Mouse (Mus musculus) midbrain, embryonic 13.5 days (tissue): ENCODE results near the gene Pde4d. TPM values are rescaled to one million over a fixed set of nuclear protein-coding genes. Genes with fewer than 3 reads are reported as not detected.

Experiments used
- ATAC-seq: fragments of 200-750 bp; cut with Nextera tagmentation; 2 replicates; pipeline ENCODE4 v1.8.0; 2017; ENCODE audit warnings: mild to moderate bottlenecking, moderate TSS enrichment, moderate library complexity
- H3K27ac ChIP-seq: fragments of 300-500 bp; sonication (generic); 2 replicates; pipeline ENCODE4 v1.5.1; 2015; ENCODE audit warnings: inconsistent platforms, mild to moderate bottlenecking, moderate library complexity
- H3K27me3 ChIP-seq: fragments of 300-500 bp; sonication (generic); 2 replicates; pipeline ENCODE4 v1.6.1; 2015; ENCODE audit warnings: mild to moderate bottlenecking, inconsistent platforms
- H3K36me3 ChIP-seq: fragments of 300-500 bp; sonication (generic); 2 replicates; pipeline ENCODE4 v1.6.1; 2015; ENCODE audit warnings: mild to moderate bottlenecking, inconsistent platforms
- H3K4me1 ChIP-seq: fragments of 300-500 bp; sonication (generic); replicated peaks from 2 replicates; pipeline ENCODE4 v1.6.1; 2015; ENCODE audit warnings: inconsistent platforms
- H3K4me2 ChIP-seq: fragments of 300-500 bp; sonication (generic); replicated peaks from 2 replicates; pipeline ENCODE4 v1.6.1; 2015; ENCODE audit warnings: moderate library complexity, mild to moderate bottlenecking, inconsistent platforms
- H3K4me3 ChIP-seq: fragments of 300-500 bp; sonication (generic); replicated peaks from 2 replicates; pipeline ENCODE4 v1.5.1; 2015; ENCODE audit warnings: mild to moderate bottlenecking, inconsistent platforms
- H3K9ac ChIP-seq: fragments of 300-500 bp; sonication (generic); replicated peaks from 2 replicates; pipeline ENCODE4 v1.6.1; 2015; ENCODE audit warnings: mild to moderate bottlenecking, inconsistent platforms
- H3K9me3 ChIP-seq: fragments of 300-500 bp; sonication (generic); 2 replicates; pipeline ENCODE4 v1.6.1; 2016; ENCODE audit warnings: mild to moderate bottlenecking, inconsistent platforms
- WGBS: fragments of 180-500 bp; shearing (Covaris S2); methylation state at CpG from one replicate; pipeline ENCODE4 v1.1.7; 2015; 5-methylcytosine and 5-hydroxymethylcytosine counted together
- polyA plus RNA-seq: library from polyadenylated mRNA; unstranded; fragments of >200 nt; fragmentation: Nextera tagmentation; extraction: Ambion mirVana; gene quantifications from 2 replicates; pipeline ENCODE4 v1.2.1, GENCODE M21; 2015

Gene Pde4d
- polyA plus RNA-seq, 1 experiment from 2014 or later: 19.7 TPM

DNA sequence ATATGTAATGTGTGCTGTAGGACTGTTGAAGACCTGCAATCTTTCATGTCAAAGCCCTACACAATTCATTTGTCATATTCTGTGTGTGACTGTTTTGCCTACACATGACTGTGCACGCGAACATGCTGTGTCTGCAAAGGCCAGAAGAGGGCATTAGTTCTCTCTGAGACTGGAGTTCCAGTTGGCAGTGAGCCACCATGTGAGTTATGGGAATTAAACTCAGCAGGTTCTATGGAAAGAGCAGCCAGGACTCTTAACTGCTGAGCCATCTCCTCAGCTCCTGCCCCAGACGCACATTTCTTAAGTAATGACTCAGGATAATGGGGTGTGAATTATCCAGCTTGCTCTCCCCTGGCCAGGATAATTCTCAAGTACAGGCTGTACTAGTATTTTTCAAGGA is 363.2 kb downstream of the Pde4d start:
- 50% methylated on average over 3 of the region's 3 CpGs for WGBS
- Histone ChIP-seq H3K4me3 (no peak overlapping the region), H3K27me3 (no peaks in the 10 kb centered on the region), H3K4me2 (no peak overlapping the region), H3K9ac (no peak overlapping the region), H3K9me3 (no peaks in the 10 kb centered on the region), H3K27ac (no peak overlapping the region), H3K36me3 (no peaks in the 10 kb centered on the region), H3K4me1 (no peaks in the 10 kb centered on the region)
- no peak for ATAC-seq

DNA sequence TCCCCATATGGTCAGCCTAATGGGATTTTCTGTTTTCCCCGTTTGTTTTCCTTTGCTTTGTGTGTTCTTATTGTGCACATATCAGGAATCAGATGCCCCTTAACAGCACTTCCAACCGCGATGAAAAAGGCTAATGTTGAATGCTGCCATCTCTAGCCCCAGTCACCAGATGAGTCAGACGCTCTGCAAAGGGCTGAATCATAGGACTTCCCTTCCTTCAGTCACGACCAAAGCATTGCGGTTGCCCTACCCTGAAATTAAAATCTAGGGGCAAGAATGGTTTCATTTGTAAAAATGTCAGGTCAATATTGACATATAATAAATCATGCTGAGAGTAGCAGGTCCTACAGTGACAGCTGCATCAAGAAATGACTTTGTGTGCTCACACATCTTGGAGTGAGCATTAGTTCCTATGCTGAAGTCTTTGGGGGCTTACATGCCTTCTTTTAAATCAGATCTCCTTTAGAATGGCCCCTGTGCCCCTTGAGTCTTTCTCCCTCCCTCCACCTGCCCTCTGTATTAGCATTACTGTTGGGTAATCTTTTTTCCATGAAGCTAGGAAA is 370.2 kb downstream of the Pde4d start:
- no peak for ATAC-seq

GRCm38 (mm10) chr13:108820487-108820886 is 370.7 kb downstream of the Pde4d start:
- Histone ChIP-seq H3K9me3 (no peaks in the 10 kb centered on the region), H3K27ac (no peak overlapping the region), H3K4me1 (no peaks in the 10 kb centered on the region), H3K4me3 (no peak overlapping the region), H3K36me3 (no peaks in the 10 kb centered on the region), H3K9ac (no peak overlapping the region), H3K27me3 (no peaks in the 10 kb centered on the region), H3K4me2 (no peak overlapping the region)
- no peak for ATAC-seq
- WGBS: 91% methylated on average over 2 of the region's 2 CpGs

More for the DNA sequence above, 370.2 kb downstream of the Pde4d start:
- no peak overlapping the region for H3K27ac ChIP-seq
- H3K9me3 ChIP-seq: no peaks in the 10 kb centered on the region
- no peak overlapping the region for H3K9ac ChIP-seq
- H3K4me3 ChIP-seq: no peak overlapping the region
- no peak overlapping the region for H3K4me2 ChIP-seq
- WGBS: 80% methylated on average over 6 of the region's 6 CpGs
- H3K27me3 ChIP-seq: no peaks in the 10 kb centered on the region
- H3K4me1 ChIP-seq: no peaks in the 10 kb centered on the region
- H3K36me3 ChIP-seq: no peaks in the 10 kb centered on the region

DNA sequence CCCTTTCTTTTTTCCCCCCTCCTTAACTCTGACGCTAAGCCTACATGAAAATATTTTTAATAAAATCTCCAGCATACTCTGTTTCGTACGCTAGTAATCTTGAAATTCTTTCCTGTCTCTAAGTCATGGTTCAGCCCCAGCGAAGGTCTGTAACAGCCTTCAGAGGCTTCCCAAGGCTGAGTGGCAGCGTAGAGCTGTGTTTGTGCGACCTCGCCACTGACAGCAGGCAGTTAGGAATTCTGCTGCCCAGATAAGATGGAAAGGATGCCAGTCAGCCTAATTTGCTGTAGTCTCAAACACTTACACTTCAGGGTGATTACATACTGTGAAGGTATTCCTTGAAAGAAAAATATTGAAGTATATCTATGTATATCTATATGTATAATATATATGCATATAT is 371.5 kb downstream of the Pde4d start:
- ATAC-seq: no peak
- H3K9ac ChIP-seq: no peak overlapping the region
- no peak overlapping the region for H3K4me3 ChIP-seq
- H3K27me3 ChIP-seq: no peaks in the 10 kb centered on the region
- no peaks in the 10 kb centered on the region for H3K36me3 ChIP-seq
- WGBS: 87% methylated on average over 7 of the region's 7 CpGs
- H3K4me2 ChIP-seq: no peak overlapping the region
- H3K27ac ChIP-seq: no peak overlapping the region
- no peaks in the 10 kb centered on the region for H3K4me1 ChIP-seq
- no peaks in the 10 kb centered on the region for H3K9me3 ChIP-seq

- no peak overlapping the region for H3K27ac ChIP-seq
- no peak overlapping the region for H3K4me2 ChIP-seq
- no peaks in the 10 kb centered on the region for H3K4me1 ChIP-seq
- no peaks in the 10 kb centered on the region for H3K36me3 ChIP-seq
- H3K9me3 ChIP-seq: no peaks in the 10 kb centered on the region
- no peak for ATAC-seq
- WGBS: 95% methylated on average over 8 of the region's 8 CpGs
- no peak overlapping the region for H3K9ac ChIP-seq
- no peak overlapping the region for H3K4me3 ChIP-seq
- H3K27me3 ChIP-seq: no peaks in the 10 kb centered on the region
These were observed 375.0 kb downstream of the Pde4d start for GRCm38 (mm10) chr13:108824638-108825310.

GRCm38 (mm10) chr13:108825501-108825900 is 375.8 kb downstream of the Pde4d start:
- no peak overlapping the region for H3K27ac ChIP-seq
- no peak for ATAC-seq

GRCm38 (mm10) chr13:108834197-108834596 is 384.4 kb downstream of the Pde4d start:
- no peak overlapping the region for H3K9ac ChIP-seq
- no peak for ATAC-seq
- H3K27me3 ChIP-seq: no peaks in the 10 kb centered on the region
- no peaks in the 10 kb centered on the region for H3K36me3 ChIP-seq
- no peak overlapping the region for H3K4me3 ChIP-seq
- no peak overlapping the region for H3K27ac ChIP-seq
- no peak overlapping the region for H3K4me2 ChIP-seq
- 96% methylated on average over 1 of the region's 1 CpGs for WGBS
- H3K4me1 ChIP-seq: no peaks in the 10 kb centered on the region
- H3K9me3 ChIP-seq: no peaks in the 10 kb centered on the region

More at GRCm38 (mm10) chr13:108825501-108825900, 375.8 kb downstream of the Pde4d start:
- no peaks in the 10 kb centered on the region for H3K9me3 ChIP-seq
- H3K27me3 ChIP-seq: no peaks in the 10 kb centered on the region
- H3K9ac ChIP-seq: no peak overlapping the region
- no peak overlapping the region for H3K4me3 ChIP-seq
- no peak overlapping the region for H3K4me2 ChIP-seq
- H3K36me3 ChIP-seq: no peaks in the 10 kb centered on the region
- H3K4me1 ChIP-seq: no peaks in the 10 kb centered on the region
- 94% methylated on average over 6 of the region's 6 CpGs for WGBS

DNA sequence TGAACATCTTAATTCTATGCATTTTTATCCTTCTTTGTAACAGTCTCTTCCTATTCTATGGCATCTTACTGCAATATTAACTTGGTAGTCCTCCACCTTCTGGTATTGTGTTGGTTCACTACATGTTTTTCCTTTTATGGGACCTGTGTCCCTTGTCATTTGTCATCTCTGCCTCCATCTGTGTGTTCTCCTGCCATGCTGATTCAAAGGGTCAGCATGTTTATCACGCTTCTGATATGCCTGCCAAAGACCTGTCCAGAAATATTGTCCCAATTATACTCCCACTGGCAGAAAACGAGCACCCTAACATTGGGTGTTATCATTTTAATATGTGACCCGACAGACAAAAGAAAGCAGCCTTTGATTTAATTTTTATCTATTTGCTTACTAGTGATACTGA is 386.6 kb downstream of the Pde4d start:
- Histone ChIP-seq H3K4me2 (no peak overlapping the region), H3K4me3 (no peak overlapping the region), H3K9me3 (no peaks in the 10 kb centered on the region), H3K4me1 (no peaks in the 10 kb centered on the region), H3K27ac (no peak overlapping the region), H3K27me3 (no peaks in the 10 kb centered on the region), H3K36me3 (no peaks in the 10 kb centered on the region), H3K9ac (no peak overlapping the region)
- WGBS: 81% methylated on average over 3 of the region's 3 CpGs
- ATAC-seq: no peak

- 45% methylated on average over 7 of the region's 7 CpGs for WGBS
- Histone ChIP-seq H3K36me3 (no peaks in the 10 kb centered on the region), H3K9ac (no peak overlapping the region)
These were observed 389.4 kb downstream of the Pde4d start for GRCm38 (mm10) chr13:108839142-108839541.

DNA sequence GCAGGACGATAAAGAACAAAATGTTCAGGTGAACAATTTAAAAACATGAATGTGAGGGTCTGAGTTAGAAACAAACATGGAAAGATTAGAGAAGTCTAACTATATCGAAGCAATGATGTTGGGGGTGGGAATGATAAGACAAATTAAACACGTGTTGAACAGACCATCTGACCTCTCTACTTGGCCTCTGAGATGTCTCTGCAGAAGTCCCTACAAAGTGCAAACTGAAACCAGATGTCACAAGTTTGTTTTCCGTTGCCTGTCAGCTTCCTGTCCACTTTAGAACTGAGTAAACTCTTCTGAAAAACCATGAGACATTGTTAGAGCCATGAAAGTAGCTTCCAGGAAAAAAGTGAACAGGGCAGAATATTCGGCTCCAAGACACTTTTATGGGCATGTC is 404.3 kb downstream of the Pde4d start:
- no peaks in the 10 kb centered on the region for H3K4me1 ChIP-seq
- H3K27ac ChIP-seq: no peak overlapping the region
- ATAC-seq: no peak
- H3K27me3 ChIP-seq: no peaks in the 10 kb centered on the region
- 80% methylated on average over 5 of the region's 5 CpGs for WGBS
- H3K36me3 ChIP-seq: no peaks in the 10 kb centered on the region
- H3K9me3 ChIP-seq: no peaks in the 10 kb centered on the region
- H3K4me3 ChIP-seq: no peak overlapping the region
- H3K9ac ChIP-seq: no peak overlapping the region
- no peak overlapping the region for H3K4me2 ChIP-seq

More at GRCm38 (mm10) chr13:108839142-108839541, 389.4 kb downstream of the Pde4d start:
- no peaks in the 10 kb centered on the region for H3K4me1 ChIP-seq
- no peaks in the 10 kb centered on the region for H3K9me3 ChIP-seq
- no peak for ATAC-seq
- H3K4me3 ChIP-seq: no peak overlapping the region
- no peaks in the 10 kb centered on the region for H3K27me3 ChIP-seq
- H3K27ac ChIP-seq: no peak overlapping the region
- no peak overlapping the region for H3K4me2 ChIP-seq

DNA sequence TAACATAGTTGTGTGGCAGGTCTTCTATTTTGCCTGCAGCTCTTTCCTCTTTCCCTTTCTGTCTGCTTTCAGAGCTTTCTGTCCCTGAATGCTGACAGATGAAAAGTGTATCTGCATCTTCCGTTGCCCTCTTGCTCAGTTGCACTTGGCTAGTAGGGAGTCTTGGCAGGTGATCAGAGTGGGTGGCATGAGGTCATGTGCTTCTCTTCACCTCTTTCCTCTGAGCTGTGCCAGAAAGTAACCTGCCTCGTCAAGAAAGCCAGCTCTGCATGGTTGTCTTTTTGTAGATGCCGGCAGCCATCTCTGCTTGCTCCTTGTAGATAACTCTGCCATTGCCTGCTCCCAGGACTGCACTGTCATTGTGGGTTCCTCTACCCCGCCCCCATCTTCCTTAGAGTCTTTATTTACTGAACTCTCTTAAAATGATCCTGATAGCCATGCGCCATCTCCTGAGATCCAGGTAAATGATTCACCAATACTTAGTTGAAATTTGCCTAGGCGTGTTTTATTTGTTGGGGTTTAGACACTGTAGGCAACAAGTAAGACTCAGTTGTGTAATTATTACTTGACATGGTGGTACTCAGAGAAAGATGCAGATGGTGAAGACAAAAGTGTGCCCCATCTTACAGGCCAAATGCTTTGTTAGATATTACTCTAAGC is 407.2 kb downstream of the Pde4d start:
- H3K4me3 ChIP-seq: no peak overlapping the region
- H3K27me3 ChIP-seq: no peaks in the 10 kb centered on the region
- 89% methylated on average over 6 of the region's 6 CpGs for WGBS
- no peaks in the 10 kb centered on the region for H3K36me3 ChIP-seq
- ATAC-seq: no peak
- H3K9me3 ChIP-seq: no peaks in the 10 kb centered on the region
- no peak overlapping the region for H3K27ac ChIP-seq
- H3K9ac ChIP-seq: no peak overlapping the region
- H3K4me1 ChIP-seq: no peaks in the 10 kb centered on the region
- H3K4me2 ChIP-seq: no peak overlapping the region

DNA sequence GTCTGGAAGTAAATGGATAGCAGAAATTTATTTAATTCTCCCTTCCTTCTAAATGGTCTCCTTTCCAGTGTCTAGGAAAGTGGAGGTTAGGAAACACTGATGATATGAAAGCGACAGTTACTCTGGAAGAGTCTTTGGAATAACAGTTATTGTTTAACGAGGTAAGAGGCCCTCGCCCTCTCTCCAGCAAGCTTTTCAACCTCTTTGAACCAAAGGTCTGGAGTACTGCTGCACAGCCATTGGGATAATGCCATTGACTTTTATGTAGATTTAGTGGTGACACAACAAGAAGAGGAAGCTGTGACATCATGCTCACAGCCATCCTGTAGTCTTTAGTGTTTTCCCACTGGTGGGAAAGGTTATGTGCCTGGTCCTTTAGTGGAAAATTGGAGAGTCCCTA is 409.6 kb downstream of the Pde4d start:
- no peak for ATAC-seq
- H3K27me3 ChIP-seq: no peaks in the 10 kb centered on the region
- H3K9me3 ChIP-seq: no peaks in the 10 kb centered on the region
- 92% methylated on average over 3 of the region's 3 CpGs for WGBS
- H3K4me2 ChIP-seq: no peak overlapping the region
- H3K27ac ChIP-seq: no peak overlapping the region
- H3K4me1 ChIP-seq: no peaks in the 10 kb centered on the region
- no peak overlapping the region for H3K9ac ChIP-seq
- H3K36me3 ChIP-seq: no peaks in the 10 kb centered on the region
- H3K4me3 ChIP-seq: no peak overlapping the region
